Mouse (Mus musculus) kidney, embryonic 15.5 days (tissue): ENCODE measurements around the gene Klk1b11. TPM values are rescaled to one million over a fixed set of nuclear protein-coding genes. Genes with fewer than 3 reads are reported as not detected.
"Not testable (repeated sequence)": the region's sequence is repeated elsewhere in the genome, so short reads cannot be mapped to it uniquely, and the experiment has no call there.

Source experiments
- ATAC-seq: fragments of 200-750 bp; cut with Nextera tagmentation; replicated peaks from 2 replicates; pipeline ENCODE4 v1.8.0; 2017; ENCODE audit warnings: moderate TSS enrichment; ENCODE audit not compliant: low FRiP score
- H3K27ac ChIP-seq: fragments of 300-500 bp; sonication (generic); 2 replicates; pipeline ENCODE4 v1.5.1; 2015; ENCODE audit warnings: mild to moderate bottlenecking, inconsistent platforms
- H3K27me3 ChIP-seq: fragments of 300-500 bp; sonication (generic); 2 replicates; pipeline ENCODE4 v1.6.1; 2015; ENCODE audit warnings: inconsistent platforms
- H3K36me3 ChIP-seq: fragments of 300-500 bp; sonication (generic); 2 replicates; pipeline ENCODE4 v1.6.1; 2015; ENCODE audit warnings: inconsistent platforms
- H3K4me1 ChIP-seq: fragments of 300-500 bp; sonication (generic); 2 replicates; pipeline ENCODE4 v1.6.1; 2015; ENCODE audit warnings: inconsistent platforms
- H3K4me2 ChIP-seq: fragments of 300-500 bp; sonication (generic); 2 replicates; pipeline ENCODE4 v1.6.1; 2015; ENCODE audit warnings: moderate library complexity, mild to moderate bottlenecking, inconsistent platforms
- H3K4me3 ChIP-seq: fragments of 300-500 bp; sonication (generic); replicated peaks from 2 replicates; pipeline ENCODE4 v1.5.1; 2015; ENCODE audit warnings: mild to moderate bottlenecking, inconsistent platforms
- H3K9ac ChIP-seq: fragments of 300-500 bp; sonication (generic); 2 replicates; pipeline ENCODE4 v1.6.1; 2015; ENCODE audit warnings: mild to moderate bottlenecking, inconsistent platforms
- H3K9me3 ChIP-seq: fragments of 300-500 bp; sonication (generic); replicated peaks from 2 replicates; pipeline ENCODE4 v1.6.1; 2016; ENCODE audit warnings: inconsistent platforms
- WGBS: fragments of 180-500 bp; shearing (Covaris S2); methylation state at CpG from one replicate; pipeline ENCODE4 v1.1.7; 2015; ENCODE audit warnings: mixed read lengths; 5-methylcytosine and 5-hydroxymethylcytosine counted together
- polyA plus RNA-seq: library from polyadenylated mRNA; unstranded; fragments of >200 nt; fragmentation: Nextera tagmentation; extraction: Ambion mirVana; gene quantifications from 2 replicates; pipeline ENCODE4 v1.2.1, GENCODE M21; 2015

Klk1b11 gene
- polyA plus RNA-seq: not detected in 2 replicates

DNA sequence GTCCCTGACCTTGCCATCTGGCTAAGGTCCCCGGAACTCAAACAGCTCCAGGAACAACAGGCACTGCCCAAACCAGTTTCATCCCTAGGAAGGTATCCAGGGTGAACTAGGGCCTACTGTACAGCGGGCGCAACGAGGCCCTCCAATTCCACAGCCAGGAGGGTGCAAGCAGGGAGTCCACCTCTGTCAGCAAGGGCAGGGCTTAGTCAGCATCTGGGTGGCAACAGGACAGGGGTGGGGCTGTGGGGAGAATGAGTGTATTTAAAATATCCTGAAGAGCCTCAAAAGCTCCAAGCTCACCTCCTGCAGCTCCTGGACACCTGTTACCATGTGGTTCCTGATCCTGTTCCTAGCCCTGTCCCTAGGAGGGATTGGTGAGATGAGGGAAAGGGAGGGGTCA is at the start of gene Klk1b11:
Klk1b11 (plus strand) TSS at position 301 of the 400 bp plus-strand sequence.
- 84% methylated on average over 4 of the region's 4 CpGs for WGBS
- H3K27ac ChIP-seq, H3K4me3 ChIP-seq, H3K27me3 ChIP-seq, H3K4me1 ChIP-seq, H3K9me3 ChIP-seq, H3K36me3 ChIP-seq, ATAC-seq, H3K9ac ChIP-seq, H3K4me2 ChIP-seq: not testable (repeated sequence)

DNA sequence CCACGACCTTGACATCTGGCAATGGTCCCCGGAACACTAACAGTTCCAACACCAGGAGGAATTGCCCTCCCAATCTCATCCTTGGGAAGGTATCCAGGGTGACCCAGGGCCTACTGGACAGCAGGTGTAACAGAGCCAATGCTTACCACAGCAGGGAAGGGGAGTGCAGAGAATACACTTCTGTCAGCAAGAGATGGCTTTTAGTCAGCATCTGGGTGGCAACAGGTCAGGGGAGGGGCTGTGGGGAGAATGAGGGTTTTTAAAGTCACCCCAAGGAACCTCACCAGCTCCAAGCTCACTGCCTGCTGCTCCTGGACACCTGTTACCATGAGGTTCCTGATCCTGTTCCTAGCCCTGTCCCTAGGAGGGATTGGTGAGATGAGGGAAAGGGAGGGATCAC is 45.3 kb upstream of the Klk1b11 start, which contains the start of gene Klk1b8:
Klk1b8 (plus strand) TSS at position 301 of the 400 bp plus-strand sequence.
- no peak within 1 kb of the TSS for H3K27ac ChIP-seq
- no peaks in the 10 kb centered on the region for H3K27me3 ChIP-seq
- ATAC-seq: no peak
- no peak within 1 kb of the TSS for H3K4me2 ChIP-seq
- H3K36me3 ChIP-seq: no peaks in the 10 kb centered on the region
- no peak within 1 kb of the TSS for H3K4me3 ChIP-seq
- no peaks in the 10 kb centered on the region for H3K9me3 ChIP-seq
- 0 out of 2 replicates have a peak, but pooled peaks cover 10% of the 10 kb centered on the region for H3K4me1 ChIP-seq
- no peak within 1 kb of the TSS for H3K9ac ChIP-seq
- WGBS: 57% methylated on average over 2 of the region's 2 CpGs

DNA sequence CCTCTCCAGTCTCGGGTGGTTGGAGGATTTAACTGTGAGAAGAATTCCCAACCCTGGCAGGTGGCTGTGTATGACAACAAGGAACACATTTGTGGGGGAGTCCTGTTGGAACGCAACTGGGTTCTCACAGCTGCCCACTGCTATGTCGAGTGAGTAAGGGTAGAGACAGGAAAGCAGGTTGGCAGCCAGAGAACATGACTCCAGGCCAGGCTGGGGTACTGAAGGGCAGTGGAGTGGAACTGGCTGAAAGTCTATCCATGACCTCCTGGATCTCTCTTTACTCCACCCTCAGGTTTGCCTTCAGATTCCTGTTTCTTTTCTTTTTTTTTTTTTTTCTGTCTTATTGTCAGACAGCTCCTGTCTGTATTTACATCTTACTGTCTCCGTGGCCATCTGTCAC is 43.0 kb upstream of the Klk1b11 start:
- WGBS: 28% methylated on average over 4 of the region's 4 CpGs
- H3K36me3 ChIP-seq: no peaks in the 10 kb centered on the region
- no peak overlapping the region for H3K27ac ChIP-seq
- H3K9ac ChIP-seq: no peak overlapping the region
- H3K27me3 ChIP-seq: no peaks in the 10 kb centered on the region
- H3K4me1 ChIP-seq: 0 out of 2 replicates have a peak, but pooled peaks cover 10% of the 10 kb centered on the region
- no peak overlapping the region for H3K4me3 ChIP-seq
- H3K4me2 ChIP-seq: no peak overlapping the region
- H3K9me3 ChIP-seq: no peaks in the 10 kb centered on the region
- peak; percentile 79 for ATAC-seq

DNA sequence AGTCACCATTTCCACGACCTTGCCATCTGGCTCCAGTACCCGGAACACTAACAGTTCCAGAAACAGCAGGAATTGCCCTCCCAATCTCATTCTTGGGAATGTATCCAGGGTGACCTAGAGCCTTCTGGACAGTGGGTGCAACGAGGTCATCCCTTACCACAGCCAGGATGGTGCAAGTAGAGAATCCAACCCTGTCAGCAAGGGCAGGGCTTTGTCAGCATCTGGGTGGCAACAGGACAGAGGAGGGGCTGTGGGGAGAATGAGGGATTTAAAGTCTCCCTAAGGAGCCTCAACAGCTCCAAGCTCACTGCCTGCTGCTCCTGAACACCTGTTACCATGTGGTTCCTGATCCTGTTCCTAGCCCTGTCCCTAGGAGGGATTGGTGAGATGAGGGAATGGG is 29.2 kb upstream of the Klk1b11 start, which contains the start of gene Klk1b1:
Klk1b1 (plus strand) TSS at position 301 of the 400 bp plus-strand sequence.
- Histone ChIP-seq H3K27me3 (no peaks in the 10 kb centered on the region), H3K9ac (no peak within 1 kb of the TSS), H3K27ac (no peak within 1 kb of the TSS), H3K9me3 (no peaks in the 10 kb centered on the region), H3K36me3 (no peaks in the 10 kb centered on the region), H3K4me3 (no peak within 1 kb of the TSS), H3K4me2 (no peak within 1 kb of the TSS), H3K4me1 (no peaks in the 10 kb centered on the region)
- WGBS: 69% methylated on average over 3 of the region's 3 CpGs
- no peak for ATAC-seq

DNA sequence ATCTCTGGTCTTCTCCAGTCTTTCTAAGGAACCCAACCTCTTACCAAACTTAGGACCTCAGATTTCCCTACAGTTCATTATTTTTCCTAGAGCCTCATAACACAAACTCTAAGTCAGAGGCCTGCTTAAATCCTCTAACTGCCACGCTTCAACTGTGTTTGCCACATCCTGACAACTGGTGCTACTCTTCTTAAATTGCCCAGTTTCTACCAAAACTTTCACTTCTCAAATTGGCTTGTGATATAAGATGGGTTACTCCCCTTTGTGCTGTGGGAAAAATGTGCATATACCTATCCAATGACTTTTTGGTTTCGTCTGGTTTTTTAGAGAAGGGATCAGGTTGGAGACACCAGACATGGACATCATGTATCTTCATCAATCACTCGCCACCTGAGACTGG is 28.6 kb upstream of the Klk1b11 start:
- no peak for ATAC-seq
- no peaks in the 10 kb centered on the region for H3K4me1 ChIP-seq
- H3K9me3 ChIP-seq: no peaks in the 10 kb centered on the region
- H3K27ac ChIP-seq: no peak overlapping the region
- H3K4me2 ChIP-seq: no peak overlapping the region
- no peaks in the 10 kb centered on the region for H3K27me3 ChIP-seq
- H3K36me3 ChIP-seq: no peaks in the 10 kb centered on the region
- 79% methylated on average over 3 of the region's 3 CpGs for WGBS
- H3K4me3 ChIP-seq: no peak overlapping the region
- no peak overlapping the region for H3K9ac ChIP-seq

DNA sequence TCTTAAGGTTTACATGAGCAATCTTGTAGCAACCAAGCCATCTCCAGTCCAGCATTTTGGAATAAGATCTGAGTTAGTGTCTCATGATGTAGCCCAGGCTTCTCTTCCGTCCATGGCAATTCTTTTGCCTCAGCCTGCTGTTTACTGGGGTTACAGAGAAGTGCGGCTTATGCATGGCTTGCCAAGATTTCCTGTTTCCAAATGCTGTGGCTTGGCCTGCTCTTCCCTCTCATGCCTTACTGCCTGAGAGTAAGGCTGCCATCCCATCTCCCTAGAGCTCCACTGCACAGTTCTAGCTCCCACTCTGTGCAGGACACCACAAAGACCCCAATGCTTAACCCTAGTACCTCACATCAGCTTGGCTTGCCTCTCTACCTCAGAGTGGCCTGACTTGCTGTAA is 28.1 kb upstream of the Klk1b11 start:
- no peaks in the 10 kb centered on the region for H3K27me3 ChIP-seq
- no peaks in the 10 kb centered on the region for H3K4me1 ChIP-seq
- no peaks in the 10 kb centered on the region for H3K9me3 ChIP-seq
- H3K4me2 ChIP-seq: no peak overlapping the region
- no peak overlapping the region for H3K27ac ChIP-seq
- no peak for ATAC-seq
- WGBS: 84% methylated on average over 2 of the region's 2 CpGs
- H3K36me3 ChIP-seq: no peaks in the 10 kb centered on the region
- H3K4me3 ChIP-seq: no peak overlapping the region
- no peak overlapping the region for H3K9ac ChIP-seq

DNA sequence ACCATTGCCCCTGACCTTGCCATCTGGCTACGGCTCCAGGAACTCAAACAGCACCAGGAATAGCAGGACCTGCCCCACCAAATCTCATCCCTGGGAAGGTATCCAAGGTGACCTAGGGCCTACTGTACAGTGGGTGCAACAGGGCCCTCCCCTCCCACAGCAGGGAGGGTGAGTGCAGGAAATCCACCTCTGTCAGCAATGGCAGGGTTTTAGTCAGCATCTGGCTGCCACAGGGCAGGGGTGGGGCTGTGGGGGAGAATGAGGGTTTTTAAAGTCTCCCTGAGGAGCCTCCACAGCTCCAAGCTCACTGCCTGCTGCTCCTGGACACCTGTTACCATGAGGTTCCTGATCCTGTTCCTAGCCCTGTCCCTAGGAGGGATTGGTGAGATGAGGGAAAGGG is 19.9 kb upstream of the Klk1b11 start, which contains the start of gene Klk1b9:
Klk1b9 (plus strand) TSS at position 301 of the 400 bp plus-strand sequence.
- 63% methylated on average over 1 of the region's 1 CpGs for WGBS
- ATAC-seq: not testable (repeated sequence)

DNA sequence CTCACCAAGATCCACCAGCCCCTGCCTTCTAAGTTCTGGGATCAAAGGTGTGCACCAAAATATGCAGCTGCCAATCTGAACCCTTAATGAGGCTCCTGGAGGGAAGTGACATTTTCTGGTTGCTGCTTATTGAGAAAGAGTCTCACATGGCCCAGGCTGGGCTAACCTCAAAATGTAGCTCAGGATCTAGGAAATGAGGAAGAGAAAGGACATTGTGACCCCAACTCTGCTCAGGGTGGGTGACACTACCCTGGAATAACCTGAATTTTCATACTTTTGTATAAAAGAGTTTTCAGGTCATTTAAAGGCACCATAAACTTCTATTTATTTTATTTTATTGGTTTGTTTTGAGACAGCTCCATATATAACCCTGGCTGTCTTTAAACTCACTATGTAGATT is 10.0 kb upstream of the Klk1b11 start:
- H3K9me3 ChIP-seq: no peaks in the 10 kb centered on the region
- H3K27me3 ChIP-seq: no peaks in the 10 kb centered on the region
- no peak for ATAC-seq
- no peak overlapping the region for H3K4me2 ChIP-seq
- no peaks in the 10 kb centered on the region for H3K4me1 ChIP-seq
- no peak overlapping the region for H3K27ac ChIP-seq
- no peaks in the 10 kb centered on the region for H3K36me3 ChIP-seq
- H3K4me3 ChIP-seq: no peak overlapping the region
- no peak overlapping the region for H3K9ac ChIP-seq

More for the DNA sequence above, 19.9 kb upstream of the Klk1b11 start, which contains the start of gene Klk1b9:
- H3K9ac ChIP-seq, H3K4me2 ChIP-seq, H3K4me1 ChIP-seq, H3K4me3 ChIP-seq, H3K36me3 ChIP-seq, H3K27me3 ChIP-seq, H3K27ac ChIP-seq, H3K9me3 ChIP-seq: not testable (repeated sequence)

DNA sequence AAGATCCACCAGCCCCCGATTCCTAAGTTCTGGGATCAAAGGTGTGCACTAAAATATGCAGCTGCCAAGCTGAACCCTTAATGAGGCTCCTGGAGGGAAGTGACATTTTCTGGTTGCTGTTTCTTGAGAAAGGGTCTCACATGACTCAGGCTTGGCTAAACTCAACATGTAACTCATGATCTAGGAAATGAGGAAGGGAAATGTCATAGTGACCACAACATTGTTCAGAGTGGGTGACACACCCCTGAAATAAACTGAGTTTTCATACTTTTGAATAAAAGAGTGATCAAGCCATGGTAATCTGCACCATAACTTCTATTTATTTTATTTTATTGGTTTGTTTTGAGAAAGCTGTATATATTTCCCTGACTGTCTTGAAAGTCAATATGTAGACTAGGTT is 856 bp upstream of the Klk1b11 start:
- ATAC-seq, H3K36me3 ChIP-seq, H3K4me1 ChIP-seq, H3K9ac ChIP-seq, H3K27ac ChIP-seq, H3K9me3 ChIP-seq, H3K4me3 ChIP-seq, H3K27me3 ChIP-seq, H3K4me2 ChIP-seq: not testable (repeated sequence)
- WGBS: 55% methylated on average over 1 of the region's 1 CpGs

DNA sequence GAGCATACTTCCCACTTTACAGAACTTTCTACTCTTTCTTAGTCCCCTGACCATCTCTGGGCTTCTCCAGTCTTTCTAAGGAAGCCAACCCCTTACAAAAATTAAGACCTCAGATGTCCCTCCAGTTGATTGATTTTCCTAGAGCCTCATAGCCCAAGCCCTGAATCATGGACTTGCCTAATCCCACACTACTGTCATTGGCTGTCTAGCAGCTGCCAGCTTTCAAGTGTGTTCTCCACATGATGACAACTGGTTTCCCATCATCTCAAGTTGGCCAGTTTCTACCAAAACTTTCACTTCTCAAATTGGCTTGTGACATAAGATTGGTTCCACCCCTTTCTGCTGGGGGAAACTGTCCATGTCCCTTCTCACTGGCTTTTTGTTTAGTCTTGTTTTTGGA is 9.2 kb downstream of the Klk1b11 start:
- Histone ChIP-seq H3K9me3 (no peaks in the 10 kb centered on the region), H3K4me1 (no peaks in the 10 kb centered on the region), H3K27me3 (no peaks in the 10 kb centered on the region), H3K4me3 (no peak overlapping the region), H3K27ac (no peak overlapping the region), H3K36me3 (no peaks in the 10 kb centered on the region), H3K4me2 (no peak overlapping the region), H3K9ac (no peak overlapping the region)
- ATAC-seq: no peak

DNA sequence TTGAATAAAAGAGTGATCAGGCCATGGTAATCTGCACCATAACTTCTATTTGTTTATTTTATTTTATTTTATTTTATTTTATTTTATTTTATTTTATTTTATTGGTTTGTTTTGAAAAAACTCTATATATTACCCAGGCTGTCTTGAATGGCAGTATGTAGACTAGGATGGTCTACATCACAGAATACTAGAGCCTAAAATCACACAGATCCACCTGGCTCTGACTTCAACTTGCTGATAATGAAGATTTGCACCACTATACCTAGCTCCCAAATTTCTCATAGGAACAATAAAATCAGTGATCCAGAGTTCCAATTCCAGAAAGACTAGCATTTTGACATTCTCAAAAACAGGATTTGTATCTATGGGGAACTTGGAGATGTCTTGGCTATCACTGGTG is 16.2 kb downstream of the Klk1b11 start, which contains the start of gene Klk1b26:
Klk1b26 (plus strand) TSS at position 301 of the 400 bp plus-strand sequence.
- not testable (repeated sequence) for ATAC-seq, H3K27ac ChIP-seq

DNA sequence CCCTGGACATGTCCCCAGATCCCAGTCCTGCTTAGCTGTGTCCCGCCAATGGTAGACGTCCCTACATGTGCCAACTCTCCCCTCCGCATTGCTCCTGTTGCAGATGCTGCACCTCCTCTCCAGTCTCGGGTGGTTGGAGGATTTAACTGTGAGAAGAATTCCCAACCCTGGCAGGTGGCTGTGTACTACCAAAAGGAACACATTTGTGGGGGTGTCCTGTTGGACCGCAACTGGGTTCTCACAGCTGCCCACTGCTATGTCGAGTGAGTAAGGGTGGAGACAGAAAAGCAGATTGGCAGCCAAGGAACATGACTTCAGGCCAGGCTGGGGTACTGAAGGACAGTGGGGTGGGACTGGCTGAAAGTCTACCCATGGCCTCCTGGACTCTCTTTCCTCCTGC is 19.0 kb downstream of the Klk1b11 start:
- ATAC-seq: not testable (repeated sequence)

More for the DNA sequence above, 16.2 kb downstream of the Klk1b11 start, which contains the start of gene Klk1b26:
- H3K27me3 ChIP-seq, H3K9me3 ChIP-seq, H3K36me3 ChIP-seq, H3K4me3 ChIP-seq, H3K4me2 ChIP-seq, H3K4me1 ChIP-seq, H3K9ac ChIP-seq: not testable (repeated sequence)

DNA sequence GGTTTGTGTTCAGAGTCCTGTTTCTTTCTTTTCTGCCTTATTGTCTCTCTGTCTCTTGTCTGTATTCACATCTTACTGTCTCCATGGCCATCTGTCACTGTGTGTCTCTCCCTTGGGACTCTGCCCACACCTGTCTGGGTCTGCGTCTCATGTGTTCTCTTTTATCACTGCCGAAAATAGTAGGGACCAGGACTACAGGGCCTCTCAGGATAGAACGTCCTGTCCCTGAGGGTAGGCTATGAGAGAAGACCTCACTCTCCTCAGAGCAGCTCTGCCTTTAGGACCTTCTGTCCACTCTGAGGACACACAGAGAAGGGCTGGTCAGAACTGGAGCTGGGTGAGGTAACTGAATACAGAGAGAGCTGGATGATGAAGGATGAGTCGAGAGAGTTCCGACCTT is 19.4 kb downstream of the Klk1b11 start:
- Histone ChIP-seq H3K4me2 (no peak overlapping the region), H3K9ac (no peak overlapping the region), H3K27ac (no peak overlapping the region), H3K36me3 (no peaks in the 10 kb centered on the region), H3K4me3 (no peak overlapping the region), H3K4me1 (no peaks in the 10 kb centered on the region), H3K27me3 (no peaks in the 10 kb centered on the region), H3K9me3 (no peaks in the 10 kb centered on the region)
- ATAC-seq: no peak
- WGBS: 91% methylated on average over 5 of the region's 5 CpGs

More for the DNA sequence above, 19.0 kb downstream of the Klk1b11 start:
- not testable (repeated sequence) for H3K9ac ChIP-seq, H3K4me3 ChIP-seq, H3K27me3 ChIP-seq, H3K36me3 ChIP-seq, H3K27ac ChIP-seq, H3K9me3 ChIP-seq, H3K4me1 ChIP-seq, H3K4me2 ChIP-seq
- WGBS: 83% methylated on average over 6 of the region's 6 CpGs
